Mouse (Mus musculus): ENCODE results near the gene Spsb1.

DNA sequence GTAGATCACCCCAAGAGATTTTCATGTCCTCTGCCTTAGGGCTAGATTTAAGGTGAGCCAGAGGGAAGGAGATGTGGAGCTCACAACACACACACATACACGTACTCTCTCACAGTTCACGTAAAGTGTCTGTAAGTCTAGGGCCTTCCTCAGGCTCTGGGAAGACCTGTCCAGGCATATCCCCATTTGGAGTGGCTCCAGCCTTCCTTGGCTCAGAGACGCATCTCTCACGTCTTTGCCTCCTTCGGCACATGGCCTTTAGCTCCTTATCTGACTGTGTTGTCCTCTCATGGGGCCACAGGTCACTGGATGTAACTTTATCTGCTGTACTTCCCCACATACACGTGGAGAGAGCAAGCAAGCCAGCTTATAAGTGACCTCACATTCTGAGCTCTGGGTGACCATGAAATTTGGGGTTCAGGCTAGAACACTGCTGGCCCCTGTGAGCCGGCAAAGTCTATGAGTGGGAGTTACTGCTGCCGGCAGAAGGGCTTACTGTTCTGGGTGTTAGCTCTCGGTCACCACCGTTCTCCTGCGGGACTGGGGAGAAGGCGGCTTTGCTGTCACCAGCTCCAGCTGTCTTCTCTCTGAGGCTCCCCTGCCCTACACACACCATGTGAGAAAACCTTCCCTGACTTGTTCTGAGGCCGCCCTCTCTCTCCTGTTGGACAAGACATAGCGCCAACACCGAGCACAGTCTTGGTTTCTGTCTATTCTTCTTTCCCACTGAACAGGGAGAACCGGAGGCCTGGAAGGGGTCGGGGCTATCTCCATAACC is 72.5 kb downstream of the Spsb1 start:
- no peak for TF ChIP-seq CTCF (IDR thresholded peaks at IDR 0.05; ENCODE audit: low read depth)
- no peak for TF ChIP-seq EP300 (IDR thresholded peaks at IDR 0.05; ENCODE audit: low read depth)

All from liver, embryonic 14.5 days (tissue).